In genomic region chr9:107357651-107358050, GRCm38 (mm10) we compare ENCODE assay signal across 9 mouse cellular contexts. TPM values are rescaled to one million over a fixed set of nuclear protein-coding genes. Genes with fewer than 3 reads are reported as not detected.
DNase-seq lines count a peak whose midpoint lies in the region; ATAC-seq and TF ChIP-seq lines count a peak whose summit lies in the region.
"Had no signal": no experiment of that assay in that cellular context is flagged by ENCODE, and none has a peak within 500 bp of the region (broad histone marks: within the 10 kb centered on the region; RNA-seq: fewer than 3 reads in every experiment).

No protein-coding gene starts in this region.

- no peaks in the 10 kb centered on the region for H3K9me3 ChIP-seq in embryonic facial prominence, embryonic 14.5 days (ENCODE audit: control insufficient read depth, low read length)
- no peaks in the 10 kb centered on the region for H3K9me3 ChIP-seq in midbrain, embryonic 13.5 days
- H3K9me3 ChIP-seq: limb, embryonic 15.5 days had no signal

- intact Hi-C loops in heart, postnatal 36 days (cut with DNase I), result loop anchor here (2.0 to 5.0 kb wide), 3 partner anchors 105 to 455 kb away; no protein-coding TSS in a partner anchor
- intact Hi-C loops in left cerebral cortex, postnatal 14 days (cut with DNase I), result loop anchor here (1.0 to 2.0 kb wide), 2 partner anchors 63 to 157 kb away; no protein-coding TSS in a partner anchor

- no peak overlapping the region for H3K27ac ChIP-seq in bone marrow, adult 2 months (ENCODE audit: control insufficient read depth, insufficient read depth, low read depth, low read length, poor library complexity)
- H3K27ac ChIP-seq in embryonic facial prominence, embryonic 14.5 days (replicated peaks; ENCODE audit: low read depth, low read length), result no peak overlapping the region
- H3K27ac ChIP-seq in midbrain, embryonic 13.5 days, result no peak overlapping the region
- H3K27ac ChIP-seq: limb, embryonic 15.5 days had no signal

- no peak for TF ChIP-seq POLR2A in bone marrow, adult 2 months (IDR thresholded peaks at IDR 0.05; ENCODE audit: borderline replicate concordance, control insufficient read depth, low read depth, low read length)

- H3K4me3 ChIP-seq in bone marrow, adult 2 months (replicated peaks; ENCODE audit: control insufficient read depth, low read depth, low read length), result no peak overlapping the region
- H3K4me3 ChIP-seq in embryonic facial prominence, embryonic 14.5 days (ENCODE audit: low read depth, low read length), result no peak overlapping the region
- no peak overlapping the region for H3K4me3 ChIP-seq in midbrain, embryonic 13.5 days (replicated peaks)
- H3K4me3 ChIP-seq: limb, embryonic 15.5 days had no signal

- ATAC-seq in CD4-positive, CD25-positive, alpha-beta regulatory T cell, adult 4 months, result no peak
- no peak for ATAC-seq in embryonic facial prominence, embryonic 14.5 days (ENCODE audit: low read depth)
- peak; percentile 35; the same call in 1 of the 2 replicates for ATAC-seq in midbrain, embryonic 13.5 days

- H3K4me1 ChIP-seq in bone marrow, adult 2 months (ENCODE audit: control insufficient read depth, insufficient read depth, low read length), result peaks cover 2% of the 10 kb centered on the region; the same call in 1 of the 2 replicates
- peaks cover 3% of the 10 kb centered on the region; the same call in 1 of the 2 replicates for H3K4me1 ChIP-seq in embryonic facial prominence, embryonic 14.5 days (ENCODE audit: control insufficient read depth, insufficient read depth, low read length)
- peaks cover 10% of the 10 kb centered on the region for H3K4me1 ChIP-seq in midbrain, embryonic 13.5 days (replicated peaks)
- H3K4me1 ChIP-seq: limb, embryonic 15.5 days had no signal

- no peak overlapping the region for H3K4me2 ChIP-seq in embryonic facial prominence, embryonic 14.5 days (ENCODE audit: low read depth, low read length)
- no peak overlapping the region for H3K4me2 ChIP-seq in midbrain, embryonic 13.5 days (replicated peaks)
- H3K4me2 ChIP-seq: limb, embryonic 15.5 days had no signal

- WGBS in bone marrow, adult 2 months, result 34% methylated on average over 5 of the region's 5 CpGs
- 21% methylated on average over 5 of the region's 5 CpGs for WGBS in embryonic facial prominence, embryonic 14.5 days
- WGBS in midbrain, embryonic 13.5 days, result 15% methylated on average over 5 of the region's 5 CpGs

- peaks cover 3% of the 10 kb centered on the region; the same call in 1 of the 2 replicates for H3K27me3 ChIP-seq in embryonic facial prominence, embryonic 14.5 days (replicated peaks; ENCODE audit: control insufficient read depth, insufficient read depth, low read length)
- peaks cover 21% of the 10 kb centered on the region for H3K27me3 ChIP-seq in midbrain, embryonic 13.5 days

- peak; percentile 93 for TF ChIP-seq CTCF in bone marrow, adult 2 months (IDR thresholded peaks at IDR 0.05; ENCODE audit: control insufficient read depth, insufficient read depth, low read length)

- peak; percentile 84 for DNase-seq in CD4-positive, CD25-positive, alpha-beta regulatory T cell, adult 2 months (ENCODE audit: low read depth, low spot score)
- peak; percentile 41 for DNase-seq in embryonic facial prominence, embryonic 14.5 days (ENCODE audit: low spot score)
- peak; percentile 74 to 87 for DNase-seq in heart, postnatal 36 days
- peak; percentile 78 to 84 for DNase-seq in left cerebral cortex, postnatal 14 days (ENCODE audit: low spot score in 2 of 2)
- peak; percentile 65 for DNase-seq in spleen, adult 12 weeks (ENCODE audit: low spot score)

- no peaks in the 10 kb centered on the region for H3K36me3 ChIP-seq in embryonic facial prominence, embryonic 14.5 days (ENCODE audit: control insufficient read depth, insufficient read depth, low read length)
- H3K36me3 ChIP-seq in midbrain, embryonic 13.5 days, result no peaks in the 10 kb centered on the region
- H3K36me3 ChIP-seq: limb, embryonic 15.5 days had no signal

- H3K9ac ChIP-seq in embryonic facial prominence, embryonic 14.5 days (ENCODE audit: low read depth, low read length), result no peak overlapping the region
- H3K9ac ChIP-seq in midbrain, embryonic 13.5 days (replicated peaks), result no peak overlapping the region
- H3K9ac ChIP-seq: limb, embryonic 15.5 days had no signal

RNA-seq across cellular contexts. Expression of gene 6430571L13Rik, which starts 17.2 kb away (rescaled TPM):
- 1 to 10 TPM; 1.8 to 3.0 TPM for polyA plus RNA-seq in CD4-positive, CD25-positive, alpha-beta regulatory T cell, adult 4 months (2017; shearing (Covaris generic))
- not detected in 2 replicates for polyA plus RNA-seq in bone marrow, adult 2 months (2011; ENCODE audit: insufficient read depth, insufficient read length, low replicate concordance, missing spikeins)
- polyA plus RNA-seq in embryonic facial prominence, embryonic 14.5 days (2014; fragmentation: Nextera tagmentation; extraction: Ambion mirVana), result 0.96 and 1.2 TPM in 2 replicates
- total RNA-seq in heart, postnatal 36 days (2021), result 1 to 10 TPM; 4.2 to 5.3 TPM
- total RNA-seq in left cerebral cortex, postnatal 14 days (2021), result 1 to 10 TPM; 2.4 to 3.4 TPM
- 6.4 and 8.2 TPM in 2 replicates for polyA plus RNA-seq in midbrain, embryonic 13.5 days (2015; fragmentation: Nextera tagmentation; extraction: Ambion mirVana)

RNA-seq across cellular contexts. Expression of gene Hemk1, which starts 19.5 kb away (rescaled TPM):
- 10 to 100 TPM; 27.8 to 29.1 TPM for polyA plus RNA-seq in CD4-positive, CD25-positive, alpha-beta regulatory T cell, adult 4 months (2017; shearing (Covaris generic))
- 18.2 and 30.2 TPM in 2 replicates for polyA plus RNA-seq in bone marrow, adult 2 months (2011; ENCODE audit: insufficient read depth, insufficient read length, low replicate concordance, missing spikeins)
- 9.8 and 10.8 TPM in 2 replicates for polyA plus RNA-seq in embryonic facial prominence, embryonic 14.5 days (2014; fragmentation: Nextera tagmentation; extraction: Ambion mirVana)
- total RNA-seq in heart, postnatal 36 days (2021), result 10 to 100 TPM; 22.3 to 22.6 TPM
- total RNA-seq in left cerebral cortex, postnatal 14 days (2021), result 10 to 100 TPM; 16.5 to 16.6 TPM
- polyA plus RNA-seq in midbrain, embryonic 13.5 days (2015; fragmentation: Nextera tagmentation; extraction: Ambion mirVana), result 17.5 and 18.1 TPM in 2 replicates

RNA-seq across cellular contexts. Expression of gene Cacna2d2, which starts 41.8 kb away (rescaled TPM):
- under 1 TPM; 0.52 to 0.73 TPM for polyA plus RNA-seq in CD4-positive, CD25-positive, alpha-beta regulatory T cell, adult 4 months (2017; shearing (Covaris generic))
- polyA plus RNA-seq in bone marrow, adult 2 months (2011; ENCODE audit: insufficient read depth, insufficient read length, low replicate concordance, missing spikeins), result not detected in 2 replicates
- polyA plus RNA-seq in embryonic facial prominence, embryonic 14.5 days (2014; fragmentation: Nextera tagmentation; extraction: Ambion mirVana), result 0.88 and 0.93 TPM in 2 replicates
- 10 to 100 TPM; 10.5 to 13.3 TPM for total RNA-seq in heart, postnatal 36 days (2021)
- 10 to 100 TPM; 28.1 to 34.6 TPM for total RNA-seq in left cerebral cortex, postnatal 14 days (2021)
- polyA plus RNA-seq in midbrain, embryonic 13.5 days (2015; fragmentation: Nextera tagmentation; extraction: Ambion mirVana), result 5.9 and 7.1 TPM in 2 replicates
